Mouse (Mus musculus) subcutaneous adipose tissue, adult 2 months (tissue): Measurements from ENCODE around the gene Slc25a12. TPM values are rescaled to one million over a fixed set of nuclear protein-coding genes. Genes with fewer than 3 reads are reported as not detected.

ENCODE experiments used
- polyA plus RNA-seq: library from polyadenylated mRNA; depleted of rRNA; stranded (reverse); fragments of >200 nt; gene quantifications from 2 replicates; pipeline ENCODE4 v1.2.3, GENCODE M21; 2012; ENCODE audit warnings: low replicate concordance; rRNA removed

The Slc25a12 gene
- polyA plus RNA-seq: 15.9 and 48.7 TPM in 2 replicates

GRCm38 (mm10) chr2:71367125-71367880 is at the start of gene Slc25a12:
Gene Slc25a12 (minus strand): TSS chr2:71367749.

GRCm38 (mm10) chr2:71388951-71389763 is 21.6 kb upstream of the Slc25a12 start, which contains the start of gene Hat1:
Gene Hat1 (plus strand): TSS chr2:71388958.

Other genes with a start within 250 kb of the Slc25a12 start
- 1.1 and 6.4 TPM in 2 replicates for gene Cybrd1, start 249.8 kb downstream of the Slc25a12 start, polyA plus RNA-seq
- gene Dync1i2, start 156.0 kb downstream of the Slc25a12 start, polyA plus RNA-seq: 25.1 and 31.5 TPM in 2 replicates
- 4.3 and 8.4 TPM in 2 replicates for gene Hat1, start 21.2 kb upstream of the Slc25a12 start, polyA plus RNA-seq
- gene Metap1d, start 85.5 kb upstream of the Slc25a12 start, polyA plus RNA-seq: 35.6 and 36.9 TPM in 2 replicates
- 0.10 TPM in 1 of 2 replicates, not detected in the other for gene Dlx1, start 160.4 kb upstream of the Slc25a12 start, polyA plus RNA-seq
- gene Dlx2, start 179.0 kb upstream of the Slc25a12 start, polyA plus RNA-seq: not detected in 2 replicates